ENCODE assay signal across 23 mouse cellular contexts in genomic region chr1:22797091-22797490, GRCm38 (mm10). TPM values are rescaled to one million over a fixed set of nuclear protein-coding genes. Genes with fewer than 3 reads are reported as not detected.
A peak's percentile ranks its signal among the peaks of the same experiment; 100 is the strongest.
DNase-seq lines count a peak whose midpoint lies in the region; ATAC-seq and TF ChIP-seq lines count a peak whose summit lies in the region.
"Had no signal": no experiment of that assay in that cellular context is flagged by ENCODE, and none has a peak within 500 bp of the region (broad histone marks: within the 10 kb centered on the region; RNA-seq: fewer than 3 reads in every experiment).

No protein-coding gene starts in this region.

- 62% methylated on average over 5 of the region's 5 CpGs for WGBS in midbrain, embryonic 15.5 days
- WGBS in midbrain, postnatal 0 days, result 70% methylated on average over 5 of the region's 5 CpGs

- DNase-seq in cerebellum, adult 9-10 months, result peak; percentile 13
- no peak for DNase-seq in cerebellum, adult 18-20 months
- DNase-seq in layer of hippocampus, adult 2 months (ENCODE audit: low spot score in 2 of 2), result no peak
- no peak for DNase-seq in layer of hippocampus, adult 9-10 months (ENCODE audit: low spot score)
- DNase-seq in midbrain, postnatal 0 days (ENCODE audit: low spot score), result no peak
- DNase-seq: adrenal gland, adult 8-10 months; adrenal gland, postnatal 14 days; adrenal gland, postnatal 36 days; B cell, adult 2 months; cerebellum, adult 11-12 months; cerebellum, adult 8-10 months; cerebellum, postnatal 10 days; forebrain, postnatal 0 days had no signal

- H3K9me3 ChIP-seq in midbrain, embryonic 15.5 days, result no peaks in the 10 kb centered on the region
- H3K9me3 ChIP-seq in midbrain, postnatal 0 days (ENCODE audit: low read length), result no peaks in the 10 kb centered on the region
- H3K9me3 ChIP-seq: embryonic facial prominence, embryonic 10.5 days; embryonic facial prominence, embryonic 12.5 days; forebrain, embryonic 13.5 days; forebrain, embryonic 15.5 days; G1E had no signal

- no peaks in the 10 kb centered on the region for H3K4me1 ChIP-seq in midbrain, embryonic 15.5 days
- no peaks in the 10 kb centered on the region for H3K4me1 ChIP-seq in midbrain, postnatal 0 days (ENCODE audit: insufficient read depth, low read length)
- H3K4me1 ChIP-seq: embryonic facial prominence, embryonic 10.5 days; embryonic facial prominence, embryonic 12.5 days; forebrain, embryonic 13.5 days; forebrain, embryonic 15.5 days had no signal

- no peak overlapping the region for H3K4me3 ChIP-seq in layer of hippocampus, adult 2 months
- no peak overlapping the region for H3K4me3 ChIP-seq in midbrain, embryonic 15.5 days
- H3K4me3 ChIP-seq in midbrain, postnatal 0 days (ENCODE audit: low read depth, low read length), result no peak overlapping the region
- H3K4me3 ChIP-seq: embryonic facial prominence, embryonic 10.5 days; embryonic facial prominence, embryonic 12.5 days; forebrain, embryonic 13.5 days; forebrain, embryonic 15.5 days had no signal

- 0 out of 2 replicates have a peak overlapping the region, but pooled peaks have one; percentile 23 for H3K27ac ChIP-seq in layer of hippocampus, adult 2 months
- no peak overlapping the region for H3K27ac ChIP-seq in midbrain, embryonic 15.5 days
- no peak overlapping the region for H3K27ac ChIP-seq in midbrain, postnatal 0 days (ENCODE audit: low read depth, low read length)
- H3K27ac ChIP-seq: embryonic facial prominence, embryonic 10.5 days; embryonic facial prominence, embryonic 12.5 days; forebrain, embryonic 13.5 days; forebrain, embryonic 15.5 days had no signal

- no peak for TF ChIP-seq CTCF in layer of hippocampus, adult 2 months (conservative IDR thresholded peaks at IDR 0.05)
- no peak for TF ChIP-seq CTCF in midbrain, postnatal 0 days (IDR thresholded peaks at IDR 0.05)

- no peaks in the 10 kb centered on the region for H3K27me3 ChIP-seq in midbrain, embryonic 15.5 days (replicated peaks)
- H3K27me3 ChIP-seq in midbrain, postnatal 0 days (ENCODE audit: insufficient read depth, low read length), result no peaks in the 10 kb centered on the region
- H3K27me3 ChIP-seq: CH12.LX; embryonic facial prominence, embryonic 12.5 days; forebrain, embryonic 13.5 days; forebrain, embryonic 15.5 days had no signal

- no peak overlapping the region for H3K4me2 ChIP-seq in midbrain, embryonic 15.5 days
- no peak overlapping the region for H3K4me2 ChIP-seq in midbrain, postnatal 0 days (ENCODE audit: low read depth, low read length, poor library complexity, severe bottlenecking)
- H3K4me2 ChIP-seq: embryonic facial prominence, embryonic 12.5 days; forebrain, embryonic 13.5 days; forebrain, embryonic 15.5 days had no signal

- H3K36me3 ChIP-seq in midbrain, embryonic 15.5 days (replicated peaks), result no peaks in the 10 kb centered on the region
- no peaks in the 10 kb centered on the region for H3K36me3 ChIP-seq in midbrain, postnatal 0 days (ENCODE audit: insufficient read depth, low read length)
- H3K36me3 ChIP-seq: embryonic facial prominence, embryonic 10.5 days; embryonic facial prominence, embryonic 12.5 days; forebrain, embryonic 15.5 days; G1E had no signal

- H3K9ac ChIP-seq in midbrain, embryonic 15.5 days, result no peak overlapping the region
- H3K9ac ChIP-seq in midbrain, postnatal 0 days (replicated peaks; ENCODE audit: low read length, poor library complexity, severe bottlenecking), result no peak overlapping the region
- H3K9ac ChIP-seq: embryonic facial prominence, embryonic 12.5 days; forebrain, embryonic 13.5 days; forebrain, embryonic 15.5 days; forebrain, postnatal 0 days had no signal

- 0 out of 2 replicates have a peak, but pooled peaks have one; percentile 11 for ATAC-seq in midbrain, embryonic 15.5 days (replicated peaks)
- ATAC-seq in midbrain, postnatal 0 days (ENCODE audit: low FRiP score), result no peak
- ATAC-seq: activated CD4-positive, CD25-positive, alpha-beta regulatory T cell, adult 4 months; CD4-positive, CD25-positive, alpha-beta regulatory T cell, adult 4 months; forebrain, embryonic 13.5 days; forebrain, embryonic 15.5 days; forebrain, postnatal 0 days; Patski had no signal

RNA-seq across cellular contexts. Expression of gene Rims1, which starts 8.7 kb away (rescaled TPM):
- 100 to 1,000 TPM; 249 to 273 TPM for total RNA-seq in layer of hippocampus, adult 2 months (2021)
- 18.7 and 20.1 TPM in 2 replicates for polyA plus RNA-seq in midbrain, embryonic 15.5 days (2015; fragmentation: Nextera tagmentation; extraction: Ambion mirVana)
- 65.5 and 76.5 TPM in 2 replicates for total RNA-seq in midbrain, postnatal 0 days (2014; rRNA removed)
- polyA plus RNA-seq in midbrain, postnatal 0 days (2015; fragmentation: Nextera tagmentation; extraction: Ambion mirVana), result 19.9 and 26.2 TPM in 2 replicates
- total RNA-seq: CH12.LX had no signal
- polyA plus RNA-seq: activated CD4-positive, CD25-positive, alpha-beta regulatory T cell, adult 4 months; CD4-positive, CD25-positive, alpha-beta regulatory T cell, adult 4 months; G1E; Patski had no signal
